Mouse (Mus musculus): ENCODE data around the gene Col28a1. TPM values are rescaled to one million over a fixed set of nuclear protein-coding genes. Genes with fewer than 3 reads are reported as not detected.

The Col28a1 gene
- polyA plus RNA-seq, 1 experiment from 2014 or later = 0.52 TPM

- no peak overlapping the region for H3K4me2 ChIP-seq (replicated peaks)
- H3K4me3 ChIP-seq (replicated peaks) = no peak overlapping the region
- no peaks in the 10 kb centered on the region for H3K27me3 ChIP-seq
- WGBS = 96% methylated on average over 2 of the region's 2 CpGs
- H3K9ac ChIP-seq = no peak overlapping the region
- H3K9me3 ChIP-seq (replicated peaks) = no peaks in the 10 kb centered on the region
- H3K27ac ChIP-seq (replicated peaks) = no peak overlapping the region
- H3K36me3 ChIP-seq = no peaks in the 10 kb centered on the region
- no peak for ATAC-seq (ENCODE audit: insufficient number of reproducible peaks, low FRiP score, low TSS enrichment, low read depth)
- H3K4me1 ChIP-seq = no peaks in the 10 kb centered on the region
Observed at GRCm38 (mm10) chr6:8118577-8118976, 73.8 kb downstream of the Col28a1 start.

DNA sequence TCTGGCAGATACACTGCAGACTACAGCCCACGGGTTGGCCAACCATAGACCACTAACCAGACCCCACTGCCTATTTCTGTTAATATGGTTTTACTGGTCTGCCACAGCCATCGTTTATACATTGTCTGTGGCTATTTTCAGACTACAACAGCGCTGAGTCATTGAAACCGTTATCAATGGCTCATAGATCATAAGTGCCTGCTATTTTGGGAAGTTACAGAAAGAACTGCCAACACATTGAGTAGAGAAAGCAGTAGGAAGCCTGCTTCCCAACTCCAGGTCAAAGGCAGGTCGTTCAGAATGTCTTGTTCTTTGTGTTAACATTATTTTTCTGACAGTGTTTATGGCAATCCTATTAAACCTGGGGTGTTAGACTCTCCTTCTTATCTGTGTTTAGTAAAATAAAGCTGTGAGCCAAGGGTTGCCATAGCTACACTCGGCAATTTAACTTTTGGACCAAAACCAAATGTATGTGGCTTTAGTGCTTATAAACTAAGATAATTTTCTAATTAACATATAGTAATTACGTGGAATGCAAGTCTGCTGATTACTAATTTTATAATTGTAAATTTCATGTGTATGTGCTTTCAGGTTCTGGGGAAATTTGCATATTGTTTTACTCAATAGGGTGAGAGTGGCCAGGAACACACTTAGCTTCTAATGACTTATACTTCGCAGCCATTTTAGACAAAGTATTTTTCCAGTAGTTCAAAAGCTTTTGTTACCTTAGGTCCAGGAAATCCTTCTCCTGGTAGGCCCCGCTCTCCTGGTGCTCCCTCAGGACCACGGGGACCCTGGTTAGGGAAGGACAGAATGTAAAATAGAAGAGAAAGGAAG is 86.3 kb downstream of the Col28a1 start:
- H3K9me3 ChIP-seq (replicated peaks) = no peaks in the 10 kb centered on the region
- H3K27me3 ChIP-seq = no peaks in the 10 kb centered on the region
- H3K4me2 ChIP-seq (replicated peaks) = no peak overlapping the region
- H3K27ac ChIP-seq (replicated peaks) = no peak overlapping the region
- H3K4me3 ChIP-seq (replicated peaks) = no peak overlapping the region
- WGBS = 74% methylated on average over 10 of the region's 10 CpGs
- no peaks in the 10 kb centered on the region for H3K36me3 ChIP-seq
- no peak for ATAC-seq (ENCODE audit: insufficient number of reproducible peaks, low FRiP score, low TSS enrichment, low read depth)
- H3K9ac ChIP-seq = no peak overlapping the region
- H3K4me1 ChIP-seq = no peaks in the 10 kb centered on the region

DNA sequence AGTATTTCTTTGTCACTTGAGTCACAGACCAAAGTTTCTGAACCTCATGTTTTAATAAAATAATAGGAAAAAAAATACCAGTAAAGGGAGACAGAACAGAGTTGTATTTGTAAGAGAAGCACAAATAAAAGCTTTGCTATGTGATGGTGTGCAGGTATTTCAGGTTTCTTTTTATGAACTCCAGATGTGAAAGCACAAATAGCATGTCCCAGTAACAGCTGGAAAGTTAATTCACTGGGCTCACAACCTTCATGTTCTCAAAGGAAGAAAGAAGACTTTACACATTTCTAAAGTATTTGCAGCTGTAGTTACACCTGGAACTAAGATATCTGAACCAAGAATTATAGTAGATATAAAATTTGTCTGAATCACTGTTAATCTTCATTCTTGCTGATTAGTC is 91.2 kb downstream of the Col28a1 start:
- H3K36me3 ChIP-seq = no peaks in the 10 kb centered on the region
- H3K4me3 ChIP-seq (replicated peaks) = no peak overlapping the region
- H3K27ac ChIP-seq (replicated peaks) = no peak overlapping the region
- ATAC-seq (ENCODE audit: insufficient number of reproducible peaks, low FRiP score, low TSS enrichment, low read depth) = no peak
- H3K9me3 ChIP-seq (replicated peaks) = no peaks in the 10 kb centered on the region
- H3K9ac ChIP-seq = no peak overlapping the region
- no peaks in the 10 kb centered on the region for H3K4me1 ChIP-seq
- no peaks in the 10 kb centered on the region for H3K27me3 ChIP-seq
- no peak overlapping the region for H3K4me2 ChIP-seq (replicated peaks)

GRCm38 (mm10) chr6:8095856-8096255 is 96.6 kb downstream of the Col28a1 start:
- 49% methylated on average over 3 of the region's 3 CpGs for WGBS
- Histone ChIP-seq H3K27ac (replicated peaks) (no peak overlapping the region), H3K27me3 (no peaks in the 10 kb centered on the region), H3K9me3 (replicated peaks) (no peaks in the 10 kb centered on the region), H3K9ac (no peak overlapping the region), H3K4me3 (replicated peaks) (no peak overlapping the region), H3K4me2 (replicated peaks) (no peak overlapping the region), H3K4me1 (no peaks in the 10 kb centered on the region), H3K36me3 (no peaks in the 10 kb centered on the region)
- ATAC-seq (ENCODE audit: insufficient number of reproducible peaks, low FRiP score, low TSS enrichment, low read depth) = no peak

DNA sequence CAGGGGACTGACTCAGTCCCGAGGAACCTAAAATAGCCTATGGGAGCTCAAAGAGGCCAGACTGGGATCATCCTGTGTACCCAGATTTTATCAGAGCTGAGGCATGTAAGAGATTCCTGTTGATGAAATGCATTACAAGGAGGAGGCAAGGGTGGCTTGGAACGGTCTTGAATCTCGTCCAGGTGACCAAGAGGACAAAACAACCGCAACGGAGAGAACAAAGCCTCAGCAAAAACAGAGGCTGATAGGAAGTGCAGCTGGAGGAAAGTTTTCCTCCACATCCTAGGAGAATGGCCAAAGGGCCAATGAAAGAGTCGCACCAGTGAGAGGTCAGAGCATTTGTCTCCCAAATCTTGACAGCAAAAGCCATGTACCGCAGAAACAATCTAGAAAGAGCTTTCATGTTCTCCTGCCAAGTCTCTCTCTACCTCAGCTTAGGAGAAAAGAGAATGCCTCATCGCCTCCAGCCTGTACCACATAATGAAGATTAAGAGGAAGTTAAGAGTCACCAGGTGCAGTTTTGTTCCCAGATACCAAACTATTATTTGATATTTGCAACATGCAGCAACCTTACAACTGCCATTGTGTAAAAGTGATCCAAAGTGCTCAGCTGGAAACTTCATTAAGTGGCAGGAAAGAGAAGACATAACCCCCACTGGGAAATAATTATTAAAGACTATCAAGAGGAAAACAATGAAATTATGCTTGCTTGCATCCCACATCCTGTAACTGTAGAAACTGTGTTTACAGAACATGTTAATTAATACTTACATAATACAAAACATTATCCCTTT is 98.1 kb downstream of the Col28a1 start:
- no peak for ATAC-seq (ENCODE audit: insufficient number of reproducible peaks, low FRiP score, low TSS enrichment, low read depth)
- Histone ChIP-seq H3K27me3 (no peaks in the 10 kb centered on the region), H3K9me3 (replicated peaks) (no peaks in the 10 kb centered on the region), H3K4me1 (no peaks in the 10 kb centered on the region), H3K4me2 (replicated peaks) (no peak overlapping the region), H3K27ac (replicated peaks) (no peak overlapping the region), H3K9ac (no peak overlapping the region), H3K36me3 (no peaks in the 10 kb centered on the region), H3K4me3 (replicated peaks) (no peak overlapping the region)
- WGBS = 73% methylated on average over 8 of the region's 8 CpGs

DNA sequence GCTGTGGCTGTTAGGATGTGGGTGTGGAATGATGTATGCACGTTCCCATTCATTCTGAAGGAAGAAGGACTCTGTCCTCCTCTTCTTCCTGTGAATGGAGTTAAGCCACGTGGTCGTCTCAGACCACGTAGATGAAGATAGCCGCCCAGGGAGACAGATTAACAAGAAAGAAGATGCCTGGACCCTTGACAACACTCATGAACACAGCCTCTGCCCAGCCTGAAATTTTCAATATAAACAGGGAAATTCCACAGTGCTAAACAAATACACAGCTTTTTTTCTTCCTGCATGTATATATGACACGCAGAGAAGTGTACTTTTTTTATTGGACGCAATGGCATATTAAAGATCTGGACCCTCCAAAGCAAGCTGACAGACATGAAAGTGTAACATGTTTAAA is 98.9 kb downstream of the Col28a1 start:
- Histone ChIP-seq H3K4me3 (replicated peaks) (no peak overlapping the region), H3K4me1 (no peaks in the 10 kb centered on the region), H3K27me3 (no peaks in the 10 kb centered on the region), H3K36me3 (no peaks in the 10 kb centered on the region), H3K4me2 (replicated peaks) (no peak overlapping the region), H3K9ac (no peak overlapping the region), H3K27ac (replicated peaks) (no peak overlapping the region), H3K9me3 (replicated peaks) (no peaks in the 10 kb centered on the region)
- ATAC-seq (ENCODE audit: insufficient number of reproducible peaks, low FRiP score, low TSS enrichment, low read depth) = no peak
- 80% methylated on average over 7 of the region's 7 CpGs for WGBS

DNA sequence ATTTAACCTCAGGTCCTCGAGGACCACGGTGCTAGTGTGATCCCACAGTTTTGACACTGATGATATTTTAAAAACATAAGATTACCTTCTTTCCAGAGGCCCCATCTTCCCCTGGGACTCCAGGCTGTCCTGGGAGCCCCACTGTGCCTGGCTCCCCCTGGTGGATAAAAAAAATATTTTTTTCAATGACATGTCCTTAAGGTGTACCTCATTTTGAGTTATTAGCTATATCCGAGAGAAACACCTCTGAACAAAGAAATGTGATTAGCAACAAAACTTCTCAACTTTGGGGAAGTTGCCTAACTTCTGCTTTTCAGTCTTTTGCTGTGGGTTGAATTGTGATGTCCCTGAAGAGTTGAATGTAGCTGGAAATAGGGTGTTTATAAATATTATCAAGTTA is 105.6 kb downstream of the Col28a1 start:
- no peak overlapping the region for H3K4me3 ChIP-seq (replicated peaks)
- H3K36me3 ChIP-seq = no peaks in the 10 kb centered on the region
- WGBS = 53% methylated on average over 3 of the region's 3 CpGs
- H3K9me3 ChIP-seq (replicated peaks) = no peaks in the 10 kb centered on the region
- H3K27me3 ChIP-seq = no peaks in the 10 kb centered on the region
- no peak overlapping the region for H3K9ac ChIP-seq
- no peak overlapping the region for H3K27ac ChIP-seq (replicated peaks)
- ATAC-seq (ENCODE audit: insufficient number of reproducible peaks, low FRiP score, low TSS enrichment, low read depth) = no peak
- no peaks in the 10 kb centered on the region for H3K4me1 ChIP-seq
- no peak overlapping the region for H3K4me2 ChIP-seq (replicated peaks)

GRCm38 (mm10) chr6:8084806-8085205 is 107.6 kb downstream of the Col28a1 start:
- Histone ChIP-seq H3K4me1 (no peaks in the 10 kb centered on the region), H3K4me3 (replicated peaks) (no peak overlapping the region), H3K36me3 (no peaks in the 10 kb centered on the region), H3K9me3 (replicated peaks) (no peaks in the 10 kb centered on the region), H3K4me2 (replicated peaks) (no peak overlapping the region), H3K27ac (replicated peaks) (no peak overlapping the region), H3K9ac (no peak overlapping the region), H3K27me3 (no peaks in the 10 kb centered on the region)
- ATAC-seq (ENCODE audit: insufficient number of reproducible peaks, low FRiP score, low TSS enrichment, low read depth) = no peak
- WGBS = 62% methylated on average over 7 of the region's 7 CpGs

DNA sequence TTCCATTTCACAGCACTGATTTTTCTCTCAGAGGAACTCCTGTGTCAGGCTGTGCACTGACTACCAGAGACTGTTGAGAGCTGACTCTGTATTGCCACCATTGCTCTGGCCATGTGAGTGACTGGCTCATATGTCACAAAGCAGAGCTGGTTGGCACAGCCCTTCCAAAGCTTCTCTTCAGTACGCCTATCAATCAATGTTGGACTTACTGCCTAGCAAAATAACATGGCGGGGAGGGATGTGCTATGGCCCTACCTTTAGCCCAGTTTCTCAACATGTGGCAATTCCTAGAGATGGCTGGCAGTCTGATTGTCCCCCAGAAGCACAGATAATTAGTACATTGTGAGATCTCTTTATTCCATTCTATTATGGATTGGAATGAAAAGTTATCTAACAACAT is 109.2 kb downstream of the Col28a1 start:
- Histone ChIP-seq H3K36me3 (no peaks in the 10 kb centered on the region), H3K27ac (replicated peaks) (no peak overlapping the region), H3K4me2 (replicated peaks) (no peak overlapping the region), H3K9ac (no peak overlapping the region), H3K27me3 (no peaks in the 10 kb centered on the region), H3K4me3 (replicated peaks) (no peak overlapping the region), H3K9me3 (replicated peaks) (no peaks in the 10 kb centered on the region), H3K4me1 (no peaks in the 10 kb centered on the region)
- ATAC-seq (ENCODE audit: insufficient number of reproducible peaks, low FRiP score, low TSS enrichment, low read depth) = no peak
- 60% methylated on average over 2 of the region's 2 CpGs for WGBS

- Histone ChIP-seq H3K27me3 (no peaks in the 10 kb centered on the region), H3K4me3 (replicated peaks) (no peak overlapping the region), H3K4me1 (no peaks in the 10 kb centered on the region), H3K36me3 (no peaks in the 10 kb centered on the region), H3K4me2 (replicated peaks) (no peak overlapping the region), H3K27ac (replicated peaks) (no peak overlapping the region), H3K9ac (no peak overlapping the region), H3K9me3 (replicated peaks) (no peaks in the 10 kb centered on the region)
- 30% methylated on average over 5 of the region's 5 CpGs for WGBS
- peak; percentile 54; the same call in 1 of the 2 replicates for ATAC-seq (ENCODE audit: insufficient number of reproducible peaks, low FRiP score, low TSS enrichment, low read depth)
Observed at GRCm38 (mm10) chr6:8077572-8078146, 114.8 kb downstream of the Col28a1 start.

DNA sequence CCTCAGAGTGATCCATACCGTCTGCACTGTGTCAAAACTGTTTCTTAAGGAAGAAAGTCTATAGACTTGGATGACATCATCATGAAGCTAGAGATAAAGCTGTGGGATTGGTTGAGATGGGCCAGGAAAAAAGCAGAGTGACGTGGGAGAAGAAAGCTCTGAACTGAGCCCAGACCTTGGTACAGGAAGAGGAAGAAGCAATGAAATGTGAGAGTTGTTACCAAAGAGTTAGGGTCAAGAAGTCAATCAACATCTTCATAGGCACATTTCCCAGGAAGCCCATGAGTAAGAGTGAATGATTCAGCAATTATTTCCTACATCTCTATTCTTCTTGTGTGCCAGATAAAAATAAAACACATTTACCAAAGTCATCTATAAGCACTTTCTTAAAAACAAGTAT is 117.5 kb downstream of the Col28a1 start:
- no peak for ATAC-seq (ENCODE audit: insufficient number of reproducible peaks, low FRiP score, low TSS enrichment, low read depth)
- 76% methylated on average over 2 of the region's 2 CpGs for WGBS
- no peak overlapping the region for H3K9ac ChIP-seq
- no peak overlapping the region for H3K4me2 ChIP-seq (replicated peaks)
- no peaks in the 10 kb centered on the region for H3K9me3 ChIP-seq (replicated peaks)
- H3K4me1 ChIP-seq = no peaks in the 10 kb centered on the region
- no peak overlapping the region for H3K27ac ChIP-seq (replicated peaks)
- no peaks in the 10 kb centered on the region for H3K36me3 ChIP-seq
- H3K4me3 ChIP-seq (replicated peaks) = no peak overlapping the region
- H3K27me3 ChIP-seq = no peaks in the 10 kb centered on the region
